Mouse (Mus musculus) heart, embryonic 13.5 days (tissue): Measurements from ENCODE around the gene Kcna6. TPM values are rescaled to one million over a fixed set of nuclear protein-coding genes. Genes with fewer than 3 reads are reported as not detected.

Experiments
- ATAC-seq: fragments of 200-750 bp; cut with Nextera tagmentation; 2 replicates; pipeline ENCODE4 v1.8.0; 2017; ENCODE audit warnings: moderate TSS enrichment; ENCODE audit not compliant: insufficient number of reproducible peaks, low FRiP score, low TSS enrichment; ENCODE audit errors: extremely low read depth
- H3K27ac ChIP-seq: fragments of 300-500 bp; sonication (generic); replicated peaks from 2 replicates; pipeline ENCODE4 v1.5.1; 2015; ENCODE audit warnings: moderate library complexity, mild to moderate bottlenecking, inconsistent platforms
- H3K27me3 ChIP-seq: fragments of 300-500 bp; sonication (generic); replicated peaks from 2 replicates; pipeline ENCODE4 v1.6.1; 2015; ENCODE audit warnings: mild to moderate bottlenecking, inconsistent platforms
- H3K36me3 ChIP-seq: fragments of 300-500 bp; sonication (generic); 2 replicates; pipeline ENCODE4 v1.6.1; 2015; ENCODE audit warnings: mild to moderate bottlenecking, inconsistent platforms
- H3K4me1 ChIP-seq: fragments of 300-500 bp; sonication (generic); 2 replicates; pipeline ENCODE4 v1.6.1; 2015; ENCODE audit warnings: inconsistent platforms
- H3K4me2 ChIP-seq: fragments of 300-500 bp; sonication (generic); 2 replicates; pipeline ENCODE4 v1.6.1; 2015; ENCODE audit warnings: inconsistent platforms, mild to moderate bottlenecking, moderate library complexity
- H3K4me3 ChIP-seq: fragments of 300-500 bp; sonication (generic); 2 replicates; pipeline ENCODE4 v1.5.1; 2015; ENCODE audit warnings: moderate library complexity, mild to moderate bottlenecking, inconsistent platforms
- H3K9ac ChIP-seq: fragments of 300-500 bp; sonication (generic); 2 replicates; pipeline ENCODE4 v1.6.1; 2015; ENCODE audit warnings: inconsistent platforms, mild to moderate bottlenecking, moderate library complexity
- H3K9me3 ChIP-seq: fragments of 300-500 bp; sonication (generic); 2 replicates; pipeline ENCODE4 v1.6.1; 2016; ENCODE audit warnings: inconsistent platforms
- WGBS: fragments of 180-500 bp; shearing (Covaris S2); methylation state at CpG from one replicate; pipeline ENCODE4 v1.1.7; 2015; ENCODE audit warnings: mixed read lengths; 5-methylcytosine and 5-hydroxymethylcytosine counted together
- polyA plus RNA-seq: library from polyadenylated mRNA; unstranded; fragments of >200 nt; fragmentation: Nextera tagmentation; extraction: Ambion mirVana; gene quantifications from 2 replicates; pipeline ENCODE4 v1.2.1, GENCODE M21; 2015

The Kcna6 gene
- polyA plus RNA-seq, 1 experiment from 2014 or later: 1.4 TPM

DNA sequence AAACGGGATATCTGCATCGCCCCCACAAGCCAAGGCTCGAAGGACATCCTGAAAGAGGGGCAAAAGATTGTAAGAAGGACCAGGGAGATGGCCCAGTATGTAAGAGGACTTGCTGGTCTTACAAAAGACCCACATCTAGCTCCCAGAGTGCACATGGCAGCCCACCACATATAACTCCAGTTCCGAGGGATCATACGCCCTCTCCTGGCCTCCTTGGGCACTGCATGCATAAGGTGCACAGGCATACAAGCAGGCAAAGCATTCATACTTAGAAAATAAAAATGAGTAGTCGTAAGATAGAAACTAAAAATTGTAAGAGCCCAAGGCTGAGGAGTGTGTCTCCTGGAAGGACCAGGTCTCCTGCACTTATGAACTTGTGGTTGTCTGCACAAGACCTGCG lies 61.5 kb downstream of the Kcna6 start:
- H3K27me3 ChIP-seq: peaks cover 24% of the 10 kb centered on the region
- H3K4me3 ChIP-seq: no peak overlapping the region
- no peak overlapping the region for H3K27ac ChIP-seq
- H3K4me1 ChIP-seq: no peaks in the 10 kb centered on the region
- 62% methylated on average over 7 of the region's 7 CpGs for WGBS
- no peaks in the 10 kb centered on the region for H3K9me3 ChIP-seq
- H3K9ac ChIP-seq: no peak overlapping the region
- H3K4me2 ChIP-seq: no peak overlapping the region
- no peaks in the 10 kb centered on the region for H3K36me3 ChIP-seq
- no peak for ATAC-seq

DNA sequence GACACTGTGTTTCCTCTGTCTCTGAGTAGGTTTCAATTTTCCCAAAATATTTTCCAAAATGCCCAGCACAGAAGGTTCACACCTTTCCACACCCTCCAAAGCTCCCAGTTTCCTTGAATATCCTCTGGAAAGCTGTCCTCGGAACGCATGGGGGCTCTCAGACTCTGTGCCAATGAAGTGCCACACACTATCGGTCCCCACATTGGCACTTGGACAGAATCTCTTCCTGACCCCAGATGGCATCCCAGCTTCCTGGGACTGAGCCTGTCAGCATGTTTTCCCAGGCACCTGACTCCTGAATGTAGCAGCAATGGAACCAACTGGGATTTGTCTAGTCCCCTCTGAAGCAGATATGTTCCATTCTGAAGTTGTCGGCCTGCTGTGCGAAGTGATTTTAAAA lies 73.5 kb downstream of the Kcna6 start:
- Histone ChIP-seq H3K27me3 (peaks cover 46% of the 10 kb centered on the region), H3K4me1 (no peaks in the 10 kb centered on the region), H3K9ac (no peak overlapping the region), H3K4me3 (no peak overlapping the region), H3K27ac (no peak overlapping the region), H3K36me3 (no peaks in the 10 kb centered on the region), H3K9me3 (no peaks in the 10 kb centered on the region), H3K4me2 (no peak overlapping the region)
- WGBS: 69% methylated on average over 5 of the region's 5 CpGs
- no peak for ATAC-seq

DNA sequence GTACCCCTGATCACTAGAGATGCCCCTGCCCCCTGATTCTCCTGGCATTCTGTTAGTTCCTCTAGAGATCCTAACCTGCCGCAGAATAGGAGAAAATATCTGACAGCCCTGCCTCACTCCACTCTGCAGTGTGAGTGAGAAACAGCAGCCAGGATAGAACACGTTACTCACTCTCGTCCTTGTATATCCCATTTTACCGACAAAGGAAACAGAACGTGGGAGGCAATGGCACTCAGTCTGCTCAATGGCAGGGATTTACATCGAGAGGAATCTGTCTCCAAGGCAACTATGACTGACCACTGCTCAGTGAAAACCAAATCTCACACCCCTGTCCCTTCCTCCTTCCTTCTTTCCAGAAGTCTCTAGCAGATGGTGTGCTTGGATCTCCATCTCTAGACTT lies 74.4 kb downstream of the Kcna6 start:
- no peak overlapping the region for H3K27ac ChIP-seq
- no peaks in the 10 kb centered on the region for H3K36me3 ChIP-seq
- H3K4me2 ChIP-seq: no peak overlapping the region
- peaks cover 55% of the 10 kb centered on the region for H3K27me3 ChIP-seq
- H3K9me3 ChIP-seq: no peaks in the 10 kb centered on the region
- H3K4me3 ChIP-seq: no peak overlapping the region
- ATAC-seq: no peak
- no peak overlapping the region for H3K9ac ChIP-seq
- no peaks in the 10 kb centered on the region for H3K4me1 ChIP-seq
- WGBS: 60% methylated on average over 6 of the region's 6 CpGs

DNA sequence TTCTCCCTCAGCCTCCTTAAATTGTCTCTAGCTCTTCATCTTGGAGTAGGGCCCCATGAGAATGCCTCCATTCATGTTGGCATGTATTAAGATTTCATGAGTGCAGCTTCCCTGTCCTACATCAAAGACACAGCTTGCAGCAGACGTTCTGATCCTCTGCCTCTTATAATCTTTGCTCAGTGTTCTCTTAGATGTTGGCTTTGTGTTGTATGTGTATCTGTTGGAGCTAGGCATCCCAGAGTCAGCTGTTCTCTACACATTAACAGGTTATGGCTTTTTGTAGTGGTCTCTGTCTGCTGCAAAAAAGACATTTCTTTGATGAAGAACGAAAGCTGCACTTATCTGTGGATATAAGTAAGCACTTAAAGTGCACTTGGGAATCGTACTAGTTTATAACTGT lies 75.9 kb downstream of the Kcna6 start:
- WGBS: 65% methylated on average over 3 of the region's 3 CpGs
- Histone ChIP-seq H3K4me2 (no peak overlapping the region), H3K4me1 (no peaks in the 10 kb centered on the region), H3K36me3 (no peaks in the 10 kb centered on the region), H3K4me3 (no peak overlapping the region), H3K9ac (no peak overlapping the region), H3K27ac (no peak overlapping the region), H3K27me3 (peaks cover 52% of the 10 kb centered on the region), H3K9me3 (no peaks in the 10 kb centered on the region)
- ATAC-seq: no peak

Other genes with a start within 250 kb of the Kcna6 start
- 6.2 and 7.6 TPM in 2 replicates for gene Kcna5, start 205.3 kb downstream of the Kcna6 start, polyA plus RNA-seq
- gene Kcna1, start 94.3 kb downstream of the Kcna6 start, polyA plus RNA-seq: 0.10 and 0.23 TPM in 2 replicates
- gene Ndufa9, start 108.5 kb upstream of the Kcna6 start, polyA plus RNA-seq: 329 and 372 TPM in 2 replicates
- 0.05 TPM in 1 of 2 replicates, not detected in the other for gene Akap3, start 112.4 kb upstream of the Kcna6 start, polyA plus RNA-seq
- not detected in 2 replicates for gene Dyrk4, start 181.2 kb upstream of the Kcna6 start, polyA plus RNA-seq
- 28.0 and 34.4 TPM in 2 replicates for gene Rad51ap1, start 198.9 kb upstream of the Kcna6 start, polyA plus RNA-seq
- gene D6Wsu163e, start 199.3 kb upstream of the Kcna6 start, polyA plus RNA-seq: 12.5 and 13.7 TPM in 2 replicates